Mouse (Mus musculus) lung, embryonic 14.5 days (tissue): ENCODE results near the gene Etv6. TPM values are rescaled to one million over a fixed set of nuclear protein-coding genes. Genes with fewer than 3 reads are reported as not detected.

ENCODE experiments used
- ATAC-seq: fragments of 200-750 bp; cut with Nextera tagmentation; 2 replicates; pipeline ENCODE4 v1.8.0; 2017; ENCODE audit warnings: mild to moderate bottlenecking, moderate TSS enrichment, moderate library complexity; ENCODE audit not compliant: insufficient read depth
- DNase-seq: peaks from one replicate; pipeline ENCODE4 v3.0.0-alpha.2; 2015
- H3K27ac ChIP-seq: fragments of 300-500 bp; sonication (generic); 2 replicates; pipeline ENCODE4 v1.5.1; 2014; ENCODE audit warnings: low read depth, mild to moderate bottlenecking, moderate library complexity
- H3K27me3 ChIP-seq: fragments of 300-500 bp; sonication (generic); 2 replicates; pipeline ENCODE4 v1.6.1; 2014; ENCODE audit warnings: low read length, control low read depth; ENCODE audit not compliant: insufficient read depth
- H3K36me3 ChIP-seq: fragments of 300-500 bp; sonication (generic); 2 replicates; pipeline ENCODE4 v1.6.1; 2014; ENCODE audit warnings: control low read depth; ENCODE audit not compliant: insufficient read depth
- H3K4me1 ChIP-seq: fragments of 300-500 bp; sonication (generic); 2 replicates; pipeline ENCODE4 v1.6.1; 2014; ENCODE audit warnings: antibody characterized with exemption, control low read depth; ENCODE audit not compliant: insufficient read depth
- H3K4me2 ChIP-seq: fragments of 300-500 bp; sonication (generic); 2 replicates; pipeline ENCODE4 v1.6.1; 2014; ENCODE audit warnings: mild to moderate bottlenecking
- H3K4me3 ChIP-seq: fragments of 300-500 bp; sonication (generic); 2 replicates; pipeline ENCODE4 v1.5.1; 2014; ENCODE audit warnings: low read depth, low read length
- H3K9ac ChIP-seq: fragments of 300-500 bp; sonication (generic); 2 replicates; pipeline ENCODE4 v1.6.1; 2014
- H3K9me3 ChIP-seq: fragments of 300-500 bp; sonication (generic); 2 replicates; pipeline ENCODE4 v1.6.1; 2016; ENCODE audit warnings: low read depth, low read length, control low read depth
- CTCF ChIP-seq: IDR thresholded peaks from 2 replicates; pipeline ENCODE4 v1.5.1; 2016; ENCODE audit warnings: antibody characterized with exemption, low read depth
- WGBS: fragments of 180-500 bp; shearing (Covaris S2); extraction: QIAGEN DNeasy Blood & Tissue Kit; methylation state at CpG from one replicate; pipeline ENCODE4 v1.1.7; 2014; 5-methylcytosine and 5-hydroxymethylcytosine counted together
- polyA plus RNA-seq: library from polyadenylated mRNA; unstranded; fragments of >200 nt; fragmentation: Nextera tagmentation; extraction: Ambion mirVana; gene quantifications from 2 replicates; pipeline ENCODE4 v1.2.1, GENCODE M21; 2014

Gene Etv6
- polyA plus RNA-seq, 1 experiment from 2014 or later, result 21.4 TPM

- 0 out of 2 replicates have a peak, but pooled peaks cover 5% of the 10 kb centered on the region for H3K4me1 ChIP-seq
- no peak overlapping the region for H3K4me3 ChIP-seq
- H3K4me2 ChIP-seq, result no peak overlapping the region
- ATAC-seq (no peak), DNase-seq (no peak)
- peaks cover 26% of the 10 kb centered on the region for H3K36me3 ChIP-seq
- TF ChIP-seq CTCF, result no peak
- no peak overlapping the region for H3K9ac ChIP-seq
- WGBS, result 88% methylated on average over 4 of the region's 4 CpGs
- H3K27me3 ChIP-seq, result no peaks in the 10 kb centered on the region
- no peak overlapping the region for H3K27ac ChIP-seq
- no peaks in the 10 kb centered on the region for H3K9me3 ChIP-seq
These were observed 208.6 kb downstream of the Etv6 start for GRCm38 (mm10) chr6:134244071-134244470.

GRCm38 (mm10) chr6:134246109-134246508, 210.6 kb downstream of the Etv6 start:
- 0 out of 2 replicates have a peak, but pooled peaks cover 5% of the 10 kb centered on the region for H3K4me1 ChIP-seq
- 56% methylated on average over 2 of the region's 2 CpGs for WGBS
- H3K27ac ChIP-seq, result 0 out of 2 replicates have a peak overlapping the region, but pooled peaks have one; percentile 21
- no peaks in the 10 kb centered on the region for H3K9me3 ChIP-seq
- no peak overlapping the region for H3K9ac ChIP-seq
- no peak overlapping the region for H3K4me2 ChIP-seq
- no peak for TF ChIP-seq CTCF
- peaks cover 22% of the 10 kb centered on the region for H3K36me3 ChIP-seq
- DNase-seq (no peak), ATAC-seq (no peak)
- no peaks in the 10 kb centered on the region for H3K27me3 ChIP-seq
- H3K4me3 ChIP-seq, result no peak overlapping the region

- no peak overlapping the region for H3K27ac ChIP-seq
- no peaks in the 10 kb centered on the region for H3K27me3 ChIP-seq
- H3K4me3 ChIP-seq, result no peak overlapping the region
- no peak overlapping the region for H3K9ac ChIP-seq
- H3K4me1 ChIP-seq, result 0 out of 2 replicates have a peak, but pooled peaks cover 5% of the 10 kb centered on the region
- TF ChIP-seq CTCF, result no peak
- peaks cover 21% of the 10 kb centered on the region for H3K36me3 ChIP-seq
- no peaks in the 10 kb centered on the region for H3K9me3 ChIP-seq
- ATAC-seq (no peak), DNase-seq (no peak)
- H3K4me2 ChIP-seq, result no peak overlapping the region
- 84% methylated on average over 9 of the region's 9 CpGs for WGBS
These were observed 211.8 kb downstream of the Etv6 start for GRCm38 (mm10) chr6:134247324-134247723.

- Histone ChIP-seq H3K4me3 (no peak overlapping the region), H3K9me3 (no peaks in the 10 kb centered on the region), H3K36me3 (peaks cover 26% of the 10 kb centered on the region), H3K9ac (no peak overlapping the region), H3K27me3 (no peaks in the 10 kb centered on the region), H3K4me1 (0 out of 2 replicates have a peak, but pooled peaks cover 5% of the 10 kb centered on the region), H3K4me2 (no peak overlapping the region), H3K27ac (no peak overlapping the region)
- DNase-seq, result no peak
- no peak for TF ChIP-seq CTCF
- 91% methylated on average over 19 of the region's 19 CpGs for WGBS
- ATAC-seq, result no peak
These were observed 213.2 kb downstream of the Etv6 start for GRCm38 (mm10) chr6:134248720-134249119.

- Histone ChIP-seq H3K4me1 (peaks cover 5% of the 10 kb centered on the region; the same call in 1 of the 2 replicates), H3K27me3 (no peaks in the 10 kb centered on the region), H3K36me3 (peaks cover 30% of the 10 kb centered on the region), H3K4me2 (no peak overlapping the region), H3K4me3 (no peak overlapping the region), H3K9ac (no peak overlapping the region), H3K9me3 (no peaks in the 10 kb centered on the region), H3K27ac (no peak overlapping the region)
- WGBS, result 76% methylated on average over 5 of the region's 5 CpGs
- DNase-seq, result no peak
- ATAC-seq, result no peak
- TF ChIP-seq CTCF, result no peak
These were observed 215.3 kb downstream of the Etv6 start for GRCm38 (mm10) chr6:134250764-134251163.

- Histone ChIP-seq H3K27ac (peak overlapping the region; percentile 20; the same call in 1 of the 2 replicates), H3K4me2 (no peak overlapping the region), H3K27me3 (no peaks in the 10 kb centered on the region), H3K9me3 (no peaks in the 10 kb centered on the region), H3K9ac (no peak overlapping the region), H3K36me3 (peaks cover 30% of the 10 kb centered on the region), H3K4me3 (no peak overlapping the region), H3K4me1 (peaks cover 6% of the 10 kb centered on the region; the same call in 1 of the 2 replicates)
- ATAC-seq, result no peak
- DNase-seq, result peak; percentile 34
- 70% methylated on average over 8 of the region's 8 CpGs for WGBS
- TF ChIP-seq CTCF, result no peak
These were observed 215.9 kb downstream of the Etv6 start for GRCm38 (mm10) chr6:134251364-134251763.

GRCm38 (mm10) chr6:134252081-134252755, 216.7 kb downstream of the Etv6 start:
- TF ChIP-seq CTCF, result no peak
- H3K27ac ChIP-seq, result no peak overlapping the region
- no peaks in the 10 kb centered on the region for H3K9me3 ChIP-seq
- H3K9ac ChIP-seq, result no peak overlapping the region
- no peak overlapping the region for H3K4me3 ChIP-seq
- peaks cover 30% of the 10 kb centered on the region for H3K36me3 ChIP-seq
- DNase-seq (no peak), ATAC-seq (no peak)
- 77% methylated on average over 8 of the region's 8 CpGs for WGBS
- no peaks in the 10 kb centered on the region for H3K27me3 ChIP-seq
- peaks cover 6% of the 10 kb centered on the region; the same call in 1 of the 2 replicates for H3K4me1 ChIP-seq
- H3K4me2 ChIP-seq, result no peak overlapping the region
